Mouse (Mus musculus) myocyte (in vitro differentiated cells): ENCODE results near the gene Spi1.

ENCODE experiments used
- MAX ChIP-seq: IDR thresholded peaks from one replicate; pipeline ENCODE4 v1.6.1; 2011; ENCODE audit warnings: low read depth, mild to moderate bottlenecking, control low read depth
- MYOD1 ChIP-seq, 3 experiments: IDR thresholded peaks; one replicate each; pipeline ENCODE4 v1.6.1; 2011; ENCODE audit warnings: control low read depth in 2 of 3, low read depth in 2 of 3, mild to moderate bottlenecking in 2 of 3, moderate library complexity in 1 of 3; ENCODE audit not compliant: insufficient read length in 2 of 3, control insufficient read depth in 1 of 3
- MYOG ChIP-seq, 3 experiments: IDR thresholded peaks; one replicate each; pipeline ENCODE4 v1.6.1; 2011; ENCODE audit warnings: control low read depth in 2 of 3, low read depth in 2 of 3, mild to moderate bottlenecking in 2 of 3; ENCODE audit not compliant: insufficient read length in 2 of 3, control insufficient read depth in 1 of 3, insufficient read depth in 1 of 3
- POLR2A ChIP-seq: IDR thresholded peaks from one replicate; pipeline ENCODE4 v1.6.1; 2011; ENCODE audit warnings: low read depth, mild to moderate bottlenecking, control low read depth, moderate library complexity; ENCODE audit not compliant: insufficient read length
- REST ChIP-seq: IDR thresholded peaks from one replicate; pipeline ENCODE4 v1.6.1; 2011; ENCODE audit warnings: mild to moderate bottlenecking, control low read depth, moderate library complexity; ENCODE audit not compliant: insufficient read depth, insufficient read length
- SRF ChIP-seq: IDR thresholded peaks from one replicate; pipeline ENCODE4 v1.6.1; 2011; ENCODE audit warnings: low read depth; ENCODE audit not compliant: control insufficient read depth, insufficient read length
- TCF12 ChIP-seq: IDR thresholded peaks from one replicate; pipeline ENCODE4 v1.6.1; 2011; ENCODE audit warnings: mild to moderate bottlenecking, control low read depth; ENCODE audit not compliant: poor library complexity, insufficient read depth, severe bottlenecking
- USF1 ChIP-seq: IDR thresholded peaks from one replicate; pipeline ENCODE4 v1.6.1; 2011; ENCODE audit warnings: low read depth, mild to moderate bottlenecking, control low read depth, moderate library complexity

- TF ChIP-seq REST (no peak), MYOG (IDR thresholded peaks at IDR 0.05; ENCODE audit: control insufficient read depth in 1 of 3, insufficient read depth in 1 of 3, insufficient read length in 2 of 3, low read depth in 2 of 3) (no peak), POLR2A (no peak), TCF12 (no peak), MYOD1 (IDR thresholded peaks at IDR 0.05; ENCODE audit: control insufficient read depth in 1 of 3, insufficient read length in 2 of 3, low read depth in 2 of 3) (no peak), SRF (no peak), USF1 (no peak), MAX (no peak)
Observed at GRCm38 (mm10) chr2:91072092-91072491, 10.1 kb upstream of the Spi1 start.
